Mouse (Mus musculus): ENCODE data around the gene Dlg2. TPM values are rescaled to one million over a fixed set of nuclear protein-coding genes. Genes with fewer than 3 reads are reported as not detected.

Dlg2 gene
- polyA plus RNA-seq, 1 experiment from 2014 or later, result 4.3 TPM

Other genes starting within 250 kb of the Dlg2 start
- not detected in 2 replicates for gene Ccdc83, start 210.9 kb upstream of the Dlg2 start, polyA plus RNA-seq (2015; fragmentation: Nextera tagmentation; extraction: Ambion mirVana)
- 24.6 and 30.8 TPM in 2 replicates for gene Sytl2, start 174.4 kb upstream of the Dlg2 start, polyA plus RNA-seq (2015; fragmentation: Nextera tagmentation; extraction: Ambion mirVana)
- 1.1 and 1.2 TPM in 2 replicates for gene Ccdc89, start 50.1 kb upstream of the Dlg2 start, polyA plus RNA-seq (2015; fragmentation: Nextera tagmentation; extraction: Ambion mirVana)
- gene Crebzf, start 33.9 kb upstream of the Dlg2 start, polyA plus RNA-seq (2015; fragmentation: Nextera tagmentation; extraction: Ambion mirVana), result 12.5 and 17.4 TPM in 2 replicates
- gene Tmem126a, start 19.4 kb upstream of the Dlg2 start, polyA plus RNA-seq (2015; fragmentation: Nextera tagmentation; extraction: Ambion mirVana), result 93.4 and 104 TPM in 2 replicates
- 32.9 and 34.1 TPM in 2 replicates for gene Tmem126b, start 671 bp upstream of the Dlg2 start, polyA plus RNA-seq (2015; fragmentation: Nextera tagmentation; extraction: Ambion mirVana)